8 mouse cellular contexts compared by ENCODE assay signal in genomic region chr5:135632797-135633144, GRCm38 (mm10). TPM values are rescaled to one million over a fixed set of nuclear protein-coding genes. Genes with fewer than 3 reads are reported as not detected.
DNase-seq lines count a peak whose midpoint lies in the region; ATAC-seq and TF ChIP-seq lines count a peak whose summit lies in the region.

No protein-coding gene starts in this region.

- H3K9ac ChIP-seq in liver, embryonic 14.5 days (replicated peaks), result peak overlapping the region; percentile 70

- H3K9me3 ChIP-seq in liver, embryonic 14.5 days (ENCODE audit: control insufficient read depth, low read length), result no peaks in the 10 kb centered on the region

- peak overlapping the region; percentile 67 for H3K27ac ChIP-seq in cerebellum, adult 2 months (ENCODE audit: insufficient read depth, low read length)
- no peak overlapping the region for H3K27ac ChIP-seq in thymus, adult 2 months (ENCODE audit: control insufficient read depth, insufficient read depth, low read length)
- no peak overlapping the region for H3K27ac ChIP-seq in liver, embryonic 14.5 days

- H3K4me1 ChIP-seq in cerebellum, adult 2 months (ENCODE audit: control insufficient read depth, insufficient read depth, low read length), result no peaks in the 10 kb centered on the region
- H3K4me1 ChIP-seq in thymus, adult 2 months (replicated peaks; ENCODE audit: control insufficient read depth, insufficient read depth, low read length), result peaks cover 10% of the 10 kb centered on the region; the same call in 1 of the 2 replicates
- H3K4me1 ChIP-seq in liver, embryonic 14.5 days (replicated peaks; ENCODE audit: control insufficient read depth in 2 of 2, insufficient read depth in 2 of 2, low read length in 1 of 2), result peaks cover 0 to 9% of the 10 kb centered on the region in 2 experiments; a peak in 3 of 4 replicates

- ATAC-seq in liver, embryonic 14.5 days (ENCODE audit: insufficient read depth), result peak; percentile 80

- intact Hi-C loops in left cerebral cortex, postnatal 10 days (cut with DNase I), result loop anchor here (5.0 kb wide), 1 partner anchor 130 kb away; no protein-coding TSS in a partner anchor

- no peak for TF ChIP-seq CTCF in cerebellum, adult 2 months (IDR thresholded peaks at IDR 0.05; ENCODE audit: borderline replicate concordance, insufficient read depth, low read depth, low read length)
- TF ChIP-seq CTCF in thymus, adult 2 months (IDR thresholded peaks at IDR 0.05; ENCODE audit: borderline replicate concordance, control insufficient read depth, extremely low read depth, insufficient read depth, low read length, poor library complexity), result no peak; the same call in 1 of the 2 replicates
- TF ChIP-seq CTCF in liver, embryonic 14.5 days (IDR thresholded peaks at IDR 0.05; ENCODE audit: low read depth), result no peak

- peak overlapping the region; percentile 85 for H3K4me3 ChIP-seq in cerebellum, adult 2 months (replicated peaks; ENCODE audit: insufficient read depth, low read depth, low read length)
- peak overlapping the region; percentile 76 for H3K4me3 ChIP-seq in thymus, adult 2 months (ENCODE audit: control insufficient read depth, insufficient read depth, low read length)
- H3K4me3 ChIP-seq in liver, embryonic 14.5 days (ENCODE audit: insufficient read depth in 1 of 2, low read depth in 2 of 2, low read length in 2 of 2), result peak overlapping the region; percentile 77 to 86

- WGBS in cerebellum, adult 2 months, result 1% methylated on average over 19 of the region's 21 CpGs
- under 1% methylated on average over 21 of the region's 21 CpGs for WGBS in thymus, adult 2 months
- WGBS in liver, embryonic 14.5 days (ENCODE audit: insufficient replicate concordance), result under 1% methylated on average over 21 of the region's 21 CpGs

- H3K27me3 ChIP-seq in cerebellum, adult 2 months (ENCODE audit: control insufficient read depth, insufficient read depth, low read length), result no peaks in the 10 kb centered on the region
- H3K27me3 ChIP-seq in thymus, adult 2 months (ENCODE audit: control insufficient read depth, insufficient read depth, low read length), result no peaks in the 10 kb centered on the region
- no peaks in the 10 kb centered on the region for H3K27me3 ChIP-seq in liver, embryonic 14.5 days (ENCODE audit: control insufficient read depth, insufficient read depth, low read length)

- no peak for TF ChIP-seq POLR2A in cerebellum, adult 2 months (IDR thresholded peaks at IDR 0.05; ENCODE audit: borderline replicate concordance, insufficient read depth, low read length)
- TF ChIP-seq POLR2A in thymus, adult 2 months (IDR thresholded peaks at IDR 0.05; ENCODE audit: control insufficient read depth, extremely low read depth, insufficient read depth, low read length, poor library complexity), result no peak

- no peak for TF ChIP-seq EP300 in liver, embryonic 14.5 days (IDR thresholded peaks at IDR 0.05; ENCODE audit: low read depth)

- no peak for DNase-seq in cerebellum, adult 2 months
- DNase-seq in cerebellum, postnatal 25 days, result no peak
- DNase-seq in thymus, adult 2 months, result no peak
- DNase-seq in thymus, postnatal 10 days (ENCODE audit: low spot score in 2 of 2), result no peak
- DNase-seq in liver, embryonic 14.5 days (ENCODE audit: low read depth in 3 of 3, low spot score in 3 of 3), result no peak
- DNase-seq in ovary, postnatal 14 days (ENCODE audit: low spot score), result no peak
- no peak for DNase-seq in thymus, postnatal 36 days
- no peak for DNase-seq in left cerebral cortex, postnatal 10 days (ENCODE audit: extremely low spot score in 1 of 2, low spot score in 2 of 2)

- peak overlapping the region; percentile 75 for H3K4me2 ChIP-seq in liver, embryonic 14.5 days (ENCODE audit: low read depth)

- 0 out of 2 replicates have a peak, but pooled peaks cover 1% of the 10 kb centered on the region for H3K36me3 ChIP-seq in thymus, adult 2 months (ENCODE audit: control insufficient read depth, insufficient read depth, low read length)
- H3K36me3 ChIP-seq in liver, embryonic 14.5 days (replicated peaks; ENCODE audit: control insufficient read depth, insufficient read depth, low read depth), result no peaks in the 10 kb centered on the region

RNA-seq across cellular contexts. Expression of gene Rhbdd2, which starts 0.4 kb away (rescaled TPM):
- polyA plus RNA-seq in cerebellum, adult 2 months (2012; rRNA removed), result 58.1 and 62.4 TPM in 2 replicates
- polyA plus RNA-seq in thymus, adult 2 months (2012; rRNA removed), result 36.5 and 39.5 TPM in 2 replicates
- polyA plus RNA-seq in liver, embryonic 14.5 days (2012; rRNA removed), result 4.1 and 4.6 TPM in 2 replicates
- polyA plus RNA-seq in liver, embryonic 14.5 days (2014; fragmentation: Nextera tagmentation; extraction: Ambion mirVana), result 7.8 and 8.3 TPM in 2 replicates
- 10 to 100 TPM; 77.6 to 82.7 TPM for total RNA-seq in left cerebral cortex, postnatal 10 days (2021)

RNA-seq across cellular contexts. Expression of gene Por, which starts 37.1 kb away (rescaled TPM):
- polyA plus RNA-seq in cerebellum, adult 2 months (2012; rRNA removed), result 86.2 and 98.1 TPM in 2 replicates
- polyA plus RNA-seq in thymus, adult 2 months (2012; rRNA removed), result 120 and 132 TPM in 2 replicates
- 21.7 and 27.7 TPM in 2 replicates for polyA plus RNA-seq in liver, embryonic 14.5 days (2012; rRNA removed)
- 18.1 and 21.4 TPM in 2 replicates for polyA plus RNA-seq in liver, embryonic 14.5 days (2014; fragmentation: Nextera tagmentation; extraction: Ambion mirVana)
- total RNA-seq in left cerebral cortex, postnatal 10 days (2021), result 10 to 100 TPM; 68.2 to 70.0 TPM

RNA-seq across cellular contexts. Expression of gene Ccl24, which starts 59.9 kb away (rescaled TPM):
- 0.23 and 0.32 TPM in 2 replicates for polyA plus RNA-seq in cerebellum, adult 2 months (2012; rRNA removed)
- 3.0 and 3.1 TPM in 2 replicates for polyA plus RNA-seq in thymus, adult 2 months (2012; rRNA removed)
- polyA plus RNA-seq in liver, embryonic 14.5 days (2012; rRNA removed), result 11.8 and 12.1 TPM in 2 replicates
- 14.4 and 17.8 TPM in 2 replicates for polyA plus RNA-seq in liver, embryonic 14.5 days (2014; fragmentation: Nextera tagmentation; extraction: Ambion mirVana)
- under 1 TPM in 1 of 2 experiments, not detected in 1; 0.28 TPM for total RNA-seq in left cerebral cortex, postnatal 10 days (2021)
